Mouse (Mus musculus) stomach, embryonic 15.5 days (tissue): Measurements from ENCODE around the gene Prrx2. TPM values are rescaled to one million over a fixed set of nuclear protein-coding genes. Genes with fewer than 3 reads are reported as not detected.

Source experiments
- ATAC-seq: fragments of 200-750 bp; cut with Nextera tagmentation; 2 replicates; pipeline ENCODE4 v1.8.0; 2017; ENCODE audit warnings: low read depth, moderate number of reproducible peaks, moderate TSS enrichment; ENCODE audit not compliant: insufficient read depth, low FRiP score
- H3K27ac ChIP-seq: fragments of 300-500 bp; sonication (generic); 2 replicates; pipeline ENCODE4 v1.5.1; 2015; ENCODE audit warnings: mild to moderate bottlenecking, inconsistent platforms
- H3K27me3 ChIP-seq: fragments of 300-500 bp; sonication (generic); replicated peaks from 2 replicates; pipeline ENCODE4 v1.6.1; 2015; ENCODE audit warnings: inconsistent platforms
- H3K36me3 ChIP-seq: fragments of 300-500 bp; sonication (generic); 2 replicates; pipeline ENCODE4 v1.6.1; 2015; ENCODE audit warnings: inconsistent platforms
- H3K4me1 ChIP-seq: fragments of 300-500 bp; sonication (generic); 2 replicates; pipeline ENCODE4 v1.6.1; 2015; ENCODE audit warnings: inconsistent platforms
- H3K4me2 ChIP-seq: fragments of 300-500 bp; sonication (generic); 2 replicates; pipeline ENCODE4 v1.6.1; 2015; ENCODE audit warnings: mild to moderate bottlenecking, inconsistent platforms
- H3K4me3 ChIP-seq: fragments of 300-500 bp; sonication (generic); replicated peaks from 2 replicates; pipeline ENCODE4 v1.5.1; 2015; ENCODE audit warnings: inconsistent platforms
- H3K9ac ChIP-seq: fragments of 300-500 bp; sonication (generic); 2 replicates; pipeline ENCODE4 v1.6.1; 2015; ENCODE audit warnings: inconsistent platforms
- H3K9me3 ChIP-seq: fragments of 300-500 bp; sonication (generic); 2 replicates; pipeline ENCODE4 v1.6.1; 2016; ENCODE audit warnings: inconsistent platforms
- WGBS: fragments of 180-500 bp; shearing (Covaris S2); methylation state at CpG from one replicate; pipeline ENCODE4 v1.1.7; 2015; 5-methylcytosine and 5-hydroxymethylcytosine counted together
- polyA plus RNA-seq: library from polyadenylated mRNA; unstranded; fragments of >200 nt; fragmentation: Nextera tagmentation; extraction: Ambion mirVana; gene quantifications from 2 replicates; pipeline ENCODE4 v1.2.1, GENCODE M21; 2015

The Prrx2 gene
- polyA plus RNA-seq, 1 experiment from 2014 or later = 4.3 TPM

DNA sequence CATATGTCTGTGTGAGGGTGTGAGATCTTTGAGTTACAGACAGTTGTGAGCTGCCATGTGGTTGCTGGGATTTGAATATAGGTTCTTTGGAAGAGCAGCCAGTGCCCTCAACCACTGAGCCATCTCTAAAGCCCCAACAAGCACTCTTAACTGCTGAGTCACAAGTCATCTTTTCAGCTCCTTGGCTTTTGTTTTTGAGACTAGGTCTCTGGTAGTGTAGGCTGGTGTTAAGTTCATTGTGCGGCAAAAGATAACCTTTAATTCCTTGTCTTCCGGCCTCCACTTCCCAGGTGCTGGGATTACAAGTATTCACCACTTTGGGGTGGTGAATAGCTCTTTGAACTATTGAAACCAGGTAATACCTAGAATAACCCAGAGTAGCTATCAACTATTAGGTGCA lies 28.8 kb upstream of the Prrx2 start:
- Histone ChIP-seq H3K36me3 (no peaks in the 10 kb centered on the region), H3K27ac (no peak overlapping the region), H3K9me3 (no peaks in the 10 kb centered on the region), H3K27me3 (no peaks in the 10 kb centered on the region), H3K9ac (no peak overlapping the region), H3K4me3 (no peak overlapping the region), H3K4me1 (peaks cover 23% of the 10 kb centered on the region), H3K4me2 (no peak overlapping the region)
- WGBS = 89% methylated on average over 2 of the region's 2 CpGs
- ATAC-seq = no peak

DNA sequence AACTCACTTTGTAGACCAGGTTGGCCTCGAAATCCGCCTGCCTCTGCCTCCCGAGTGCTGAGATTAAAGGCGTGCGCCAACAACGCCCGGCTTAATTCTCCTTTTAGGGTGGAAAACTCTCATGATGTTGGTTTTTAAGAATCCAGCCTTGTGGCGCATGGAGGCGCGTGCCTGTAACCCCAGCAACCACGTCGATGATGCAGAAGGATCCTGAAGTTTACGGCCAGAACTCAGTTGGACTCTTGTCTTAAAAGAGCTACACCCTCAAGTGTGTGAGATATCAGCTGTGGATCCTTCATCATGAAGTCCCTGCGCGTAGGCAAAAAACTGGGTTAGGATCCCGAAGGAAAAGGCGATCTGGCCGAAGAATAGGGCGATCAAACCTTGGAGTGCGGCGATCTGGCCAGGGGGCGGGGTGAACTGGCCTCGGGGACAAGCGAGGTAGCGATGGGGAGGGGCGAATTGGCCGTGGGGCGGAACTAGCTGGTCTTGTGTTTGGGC lies 27.6 kb upstream of the Prrx2 start:
- H3K9ac ChIP-seq = peak overlapping the region; percentile 42; the same call in 1 of the 2 replicates
- H3K9me3 ChIP-seq = no peaks in the 10 kb centered on the region
- H3K4me2 ChIP-seq = peak overlapping the region; percentile 86
- H3K36me3 ChIP-seq = no peaks in the 10 kb centered on the region
- WGBS = 7% methylated on average over 28 of the region's 28 CpGs
- no peaks in the 10 kb centered on the region for H3K27me3 ChIP-seq
- no peak for ATAC-seq
- peaks cover 11% of the 10 kb centered on the region for H3K4me1 ChIP-seq
- H3K4me3 ChIP-seq = peak overlapping the region; percentile 87
- peak overlapping the region; percentile 72 for H3K27ac ChIP-seq

DNA sequence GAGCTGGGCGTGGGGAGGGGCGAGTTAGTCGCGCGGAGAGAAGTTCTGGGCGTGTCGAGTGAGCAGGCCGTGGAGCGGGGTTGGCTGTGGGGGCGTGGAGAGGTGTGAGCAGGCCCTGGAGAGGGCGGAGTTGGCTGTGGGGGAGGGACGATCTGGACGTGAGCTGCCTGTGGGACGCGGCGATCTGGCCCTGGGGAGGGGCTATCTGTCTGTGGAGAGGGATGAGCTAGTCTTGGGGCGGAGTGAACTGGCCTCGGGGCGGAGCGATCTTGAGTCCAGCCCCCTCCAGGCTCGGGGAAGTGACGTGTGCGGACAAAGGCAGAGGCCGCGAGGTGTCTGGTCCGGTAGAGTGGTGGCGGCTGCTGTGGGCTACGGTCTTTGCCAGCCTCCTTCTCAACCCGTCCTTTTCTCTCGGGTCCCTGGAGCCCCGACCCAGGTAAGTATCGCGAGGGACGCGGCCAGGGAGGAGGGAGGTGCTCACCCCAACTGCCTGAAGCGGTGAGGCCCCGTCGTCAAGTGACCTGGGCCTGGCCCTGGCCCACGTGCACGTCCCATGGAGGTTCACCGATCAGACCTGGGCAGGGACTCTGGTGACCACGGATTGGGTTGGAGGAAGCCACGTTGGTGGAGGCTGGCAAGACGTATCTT lies 27.0 kb upstream of the Prrx2 start, which contains the start of gene Ntmt1:
Gene Ntmt1, plus strand, starts transcription at position 179 of the 648 bp plus-strand sequence.
- Histone ChIP-seq H3K4me1 (peaks cover 11% of the 10 kb centered on the region), H3K4me3 (peak within 1 kb of the TSS; percentile 87), H3K9ac (peak within 1 kb of the TSS; percentile 83), H3K9me3 (no peaks in the 10 kb centered on the region), H3K36me3 (no peaks in the 10 kb centered on the region), H3K27me3 (no peaks in the 10 kb centered on the region), H3K27ac (peak within 1 kb of the TSS; percentile 77), H3K4me2 (peak within 1 kb of the TSS; percentile 86)
- peak; percentile 99 for ATAC-seq
- under 1% methylated on average over 39 of the region's 44 CpGs for WGBS

DNA sequence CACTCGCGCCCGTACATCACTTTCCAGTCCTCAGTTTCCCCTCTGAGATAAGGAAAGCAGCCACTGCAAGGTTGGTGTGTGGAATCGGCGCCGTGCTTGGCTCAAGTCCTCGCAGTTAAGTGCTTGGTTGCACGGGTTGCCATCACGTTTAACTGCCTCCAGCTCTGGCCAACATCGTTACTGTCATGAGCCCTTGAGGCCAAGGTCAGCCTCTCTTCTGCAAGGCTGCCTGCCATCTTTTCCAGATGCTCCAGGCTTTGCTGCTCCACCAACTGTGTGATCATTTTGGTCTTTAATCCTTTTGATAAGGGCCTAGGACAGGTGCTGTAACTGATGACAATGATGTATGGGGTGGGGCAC lies 26.5 kb upstream of the Prrx2 start:
- H3K9me3 ChIP-seq = no peaks in the 10 kb centered on the region
- peak overlapping the region; percentile 83 for H3K9ac ChIP-seq
- peak overlapping the region; percentile 77; the same call in 1 of the 2 replicates for H3K27ac ChIP-seq
- H3K4me3 ChIP-seq = peak overlapping the region; percentile 87
- ATAC-seq = no peak
- peaks cover 4% of the 10 kb centered on the region for H3K36me3 ChIP-seq
- H3K27me3 ChIP-seq = no peaks in the 10 kb centered on the region
- WGBS = 3% methylated on average over 10 of the region's 10 CpGs
- H3K4me2 ChIP-seq = peak overlapping the region; percentile 86
- peaks cover 11% of the 10 kb centered on the region for H3K4me1 ChIP-seq

DNA sequence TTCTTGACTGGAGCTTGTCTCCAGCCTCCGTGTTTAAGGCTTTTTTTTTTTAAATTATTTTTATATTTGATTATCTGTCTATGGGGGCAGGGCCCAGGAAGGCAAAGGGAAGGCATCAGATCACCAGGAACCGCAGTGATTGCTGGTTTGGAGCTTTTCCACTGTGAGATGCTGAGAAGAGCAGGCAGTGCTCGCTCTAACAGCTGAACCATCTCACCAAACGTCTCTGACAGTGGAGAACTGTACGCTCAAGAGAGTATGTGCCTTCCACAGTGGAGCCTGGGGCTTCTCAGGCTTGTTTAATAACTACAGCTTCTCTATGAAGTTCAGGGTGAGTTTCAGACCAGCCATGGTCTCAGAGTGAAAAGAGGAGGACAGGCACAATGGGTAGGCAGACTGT lies 25.3 kb upstream of the Prrx2 start:
- no peaks in the 10 kb centered on the region for H3K9me3 ChIP-seq
- H3K4me3 ChIP-seq = no peak overlapping the region; the same call in 1 of the 2 replicates
- no peaks in the 10 kb centered on the region for H3K27me3 ChIP-seq
- 48% methylated on average over 5 of the region's 5 CpGs for WGBS
- peak overlapping the region; percentile 13 for H3K4me2 ChIP-seq
- peaks cover 8% of the 10 kb centered on the region for H3K36me3 ChIP-seq
- peaks cover 11% of the 10 kb centered on the region for H3K4me1 ChIP-seq
- H3K27ac ChIP-seq = peak overlapping the region; percentile 16; the same call in 1 of the 2 replicates
- no peak for ATAC-seq
- no peak overlapping the region for H3K9ac ChIP-seq

DNA sequence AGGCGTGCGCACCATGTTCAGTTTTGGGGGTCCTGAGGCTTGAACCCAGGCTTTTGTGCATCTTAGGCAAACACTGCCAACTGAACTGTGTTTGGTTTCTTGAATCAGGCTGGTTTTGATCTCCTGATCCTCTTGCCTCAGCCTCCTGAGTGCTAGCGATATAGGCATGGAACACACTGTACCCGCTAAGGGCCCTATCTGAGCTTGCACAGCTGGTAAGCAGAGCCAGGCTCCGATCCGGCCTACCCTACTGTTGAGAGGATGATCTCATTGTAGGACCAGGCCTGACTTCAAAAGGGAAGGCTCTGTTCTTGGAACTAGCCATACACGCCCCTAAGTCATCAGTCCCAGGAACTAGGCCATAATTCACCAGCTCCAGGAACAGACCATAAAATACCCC lies 24.2 kb upstream of the Prrx2 start:
- no peak for ATAC-seq
- H3K4me1 ChIP-seq = peaks cover 11% of the 10 kb centered on the region
- peaks cover 11% of the 10 kb centered on the region for H3K36me3 ChIP-seq
- 80% methylated on average over 7 of the region's 7 CpGs for WGBS
- no peak overlapping the region for H3K4me3 ChIP-seq
- no peaks in the 10 kb centered on the region for H3K9me3 ChIP-seq
- no peak overlapping the region for H3K4me2 ChIP-seq
- no peak overlapping the region for H3K9ac ChIP-seq
- no peaks in the 10 kb centered on the region for H3K27me3 ChIP-seq
- no peak overlapping the region for H3K27ac ChIP-seq

DNA sequence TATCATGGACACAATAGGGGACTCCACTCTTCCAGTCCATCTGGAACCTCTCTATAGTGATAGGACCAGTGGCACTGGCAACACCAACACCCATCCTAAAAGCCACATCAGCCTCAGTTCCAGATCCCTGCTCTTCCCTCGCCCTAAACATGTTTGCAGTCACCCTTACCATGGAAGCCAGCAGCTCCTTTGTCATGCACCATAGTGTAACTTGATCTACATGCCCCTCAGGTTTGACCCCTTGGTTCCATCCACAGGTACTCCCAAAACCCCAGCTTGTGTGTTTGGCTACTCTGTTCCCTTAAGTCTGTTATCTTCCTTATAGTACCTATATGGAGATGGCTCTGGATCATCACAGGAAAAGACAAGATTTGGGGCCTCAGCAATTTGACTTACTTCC lies 18.4 kb upstream of the Prrx2 start:
- H3K4me1 ChIP-seq = no peaks in the 10 kb centered on the region
- H3K27ac ChIP-seq = no peak overlapping the region
- 92% methylated on average over 1 of the region's 1 CpGs for WGBS
- no peaks in the 10 kb centered on the region for H3K27me3 ChIP-seq
- no peak overlapping the region for H3K4me3 ChIP-seq
- H3K9me3 ChIP-seq = no peaks in the 10 kb centered on the region
- H3K9ac ChIP-seq = no peak overlapping the region
- ATAC-seq = no peak
- H3K36me3 ChIP-seq = peaks cover 51% of the 10 kb centered on the region
- no peak overlapping the region for H3K4me2 ChIP-seq

DNA sequence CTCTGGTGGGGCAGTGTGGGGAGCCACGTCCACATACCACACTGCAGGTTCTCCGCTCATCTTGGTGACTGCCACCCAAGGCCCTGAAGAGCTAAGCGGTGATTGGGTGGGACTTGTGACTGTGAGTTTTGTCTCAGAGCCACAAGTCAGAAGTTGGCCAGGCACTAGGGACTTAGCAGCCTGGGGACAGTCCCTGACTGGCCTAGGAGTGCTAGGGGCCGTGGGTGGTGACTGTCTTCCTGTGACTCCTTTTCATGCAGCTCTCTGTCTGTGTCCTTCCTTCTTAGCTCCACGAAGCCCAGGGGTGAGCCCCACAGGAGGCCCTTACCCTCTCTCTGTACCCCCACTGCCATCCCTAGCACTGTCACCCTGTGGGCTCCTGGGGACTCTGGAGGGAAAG lies 14.9 kb upstream of the Prrx2 start:
- H3K4me1 ChIP-seq = peaks cover 22% of the 10 kb centered on the region
- no peak for ATAC-seq
- peaks cover 72% of the 10 kb centered on the region for H3K36me3 ChIP-seq
- no peak overlapping the region for H3K27ac ChIP-seq
- no peak overlapping the region for H3K9ac ChIP-seq
- no peak overlapping the region for H3K4me2 ChIP-seq
- 93% methylated on average over 5 of the region's 5 CpGs for WGBS
- no peaks in the 10 kb centered on the region for H3K9me3 ChIP-seq
- H3K4me3 ChIP-seq = no peak overlapping the region
- no peaks in the 10 kb centered on the region for H3K27me3 ChIP-seq

DNA sequence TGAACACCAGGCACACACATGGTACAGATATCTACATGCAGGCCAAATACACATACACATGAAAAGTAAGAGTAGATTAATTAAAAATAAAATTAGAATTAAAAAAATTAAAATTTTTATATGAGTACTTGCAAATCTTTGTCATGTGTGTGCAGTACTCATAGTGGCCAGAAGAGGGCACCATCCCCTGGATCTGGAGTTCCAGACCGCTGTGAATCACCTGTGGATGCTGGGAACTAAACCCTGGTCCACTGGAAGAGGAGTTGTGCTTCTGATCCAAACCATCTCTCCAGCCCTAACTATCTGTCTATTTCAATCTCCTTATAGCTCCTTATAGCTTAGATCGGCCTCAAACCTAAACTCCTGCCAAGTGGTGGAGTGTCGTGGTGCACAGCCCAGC lies 13.7 kb upstream of the Prrx2 start:
- H3K4me3 ChIP-seq = no peak overlapping the region
- H3K9ac ChIP-seq = no peak overlapping the region
- H3K4me2 ChIP-seq = no peak overlapping the region
- peaks cover 74% of the 10 kb centered on the region for H3K36me3 ChIP-seq
- H3K27me3 ChIP-seq = no peaks in the 10 kb centered on the region
- no peak for ATAC-seq
- H3K27ac ChIP-seq = no peak overlapping the region
- peaks cover 22% of the 10 kb centered on the region for H3K4me1 ChIP-seq
- no peaks in the 10 kb centered on the region for H3K9me3 ChIP-seq
- 91% methylated on average over 3 of the region's 3 CpGs for WGBS

DNA sequence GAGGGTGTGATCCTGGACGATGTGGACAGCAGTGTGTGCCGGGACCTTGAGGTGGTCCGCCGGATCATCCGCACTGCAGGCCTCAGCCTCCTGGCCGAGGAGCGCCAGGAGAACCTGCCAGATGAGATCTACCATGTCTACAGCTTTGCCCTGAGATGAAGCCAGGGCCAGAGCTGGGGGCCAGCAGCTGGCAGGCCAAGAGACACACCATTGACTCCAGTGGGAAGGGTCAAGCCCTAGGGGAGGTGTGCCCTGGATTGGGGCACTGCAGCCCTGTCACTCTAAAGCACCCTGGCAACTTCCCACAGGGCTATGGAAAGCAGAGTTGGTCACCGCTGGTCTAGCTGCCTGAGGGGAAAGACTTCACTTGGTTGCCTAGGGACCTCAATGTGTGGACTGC lies 12.3 kb upstream of the Prrx2 start:
- peaks cover 34% of the 10 kb centered on the region for H3K4me1 ChIP-seq
- H3K27me3 ChIP-seq = no peaks in the 10 kb centered on the region
- H3K9me3 ChIP-seq = no peaks in the 10 kb centered on the region
- no peak for ATAC-seq
- no peak overlapping the region for H3K9ac ChIP-seq
- H3K4me3 ChIP-seq = no peak overlapping the region
- H3K4me2 ChIP-seq = no peak overlapping the region
- 0 out of 2 replicates have a peak overlapping the region, but pooled peaks have one; percentile 67 for H3K27ac ChIP-seq
- 85% methylated on average over 8 of the region's 8 CpGs for WGBS
- peaks cover 67% of the 10 kb centered on the region for H3K36me3 ChIP-seq

DNA sequence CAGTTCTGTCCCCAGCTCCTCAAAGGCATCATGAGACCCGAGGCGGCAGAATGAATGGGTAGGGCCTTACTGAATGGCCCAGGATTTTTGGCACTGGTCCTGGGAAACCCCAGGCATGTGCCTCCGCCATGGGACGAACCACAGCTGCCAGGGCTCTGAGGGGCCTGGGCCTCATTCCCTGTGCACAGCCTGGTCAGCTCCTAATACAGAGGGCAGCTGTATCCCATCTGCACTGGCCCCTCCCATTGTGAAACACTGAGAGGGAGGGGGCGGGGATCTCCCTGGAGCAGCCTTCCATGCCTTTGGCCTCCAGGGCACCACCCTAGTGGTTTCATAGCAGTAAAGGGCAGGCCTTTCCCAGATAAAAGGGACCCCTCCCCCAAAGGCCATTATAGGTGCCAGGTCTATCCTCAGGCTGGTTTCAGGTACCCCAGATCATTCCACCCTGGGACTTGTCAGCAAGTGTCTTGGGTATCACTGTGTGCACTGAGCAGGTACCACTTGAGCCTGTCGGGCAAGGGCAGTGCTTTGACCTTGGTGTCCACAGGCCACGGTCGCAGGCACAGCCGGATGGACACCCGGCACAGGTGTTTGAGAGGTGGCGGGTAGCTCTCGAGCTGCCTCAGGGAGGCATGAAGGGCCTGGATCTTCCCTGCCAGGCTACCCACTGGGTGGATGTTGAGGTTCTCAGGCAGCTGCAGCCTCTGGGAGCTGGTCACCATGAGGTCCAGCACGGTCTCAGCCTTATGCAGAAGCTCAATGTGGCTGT lies 11.2 kb upstream of the Prrx2 start:
- Histone ChIP-seq H3K36me3 (peaks cover 61% of the 10 kb centered on the region), H3K9me3 (no peaks in the 10 kb centered on the region), H3K4me2 (peak overlapping the region; percentile 8; the same call in 1 of the 2 replicates), H3K4me1 (peaks cover 36% of the 10 kb centered on the region), H3K27ac (peak overlapping the region; percentile 67), H3K9ac (no peak overlapping the region), H3K27me3 (no peaks in the 10 kb centered on the region), H3K4me3 (no peak overlapping the region)
- peak; percentile 56 for ATAC-seq
- WGBS = 61% methylated on average over 13 of the region's 13 CpGs
